Mouse (Mus musculus): ENCODE data around the gene Prrt2. TPM values are rescaled to one million over a fixed set of nuclear protein-coding genes. Genes with fewer than 3 reads are reported as not detected.

The Prrt2 gene
- under 1 TPM in 1 of 2 experiments, not detected in 1; 0.20 TPM for total RNA-seq (2023)

DNA sequence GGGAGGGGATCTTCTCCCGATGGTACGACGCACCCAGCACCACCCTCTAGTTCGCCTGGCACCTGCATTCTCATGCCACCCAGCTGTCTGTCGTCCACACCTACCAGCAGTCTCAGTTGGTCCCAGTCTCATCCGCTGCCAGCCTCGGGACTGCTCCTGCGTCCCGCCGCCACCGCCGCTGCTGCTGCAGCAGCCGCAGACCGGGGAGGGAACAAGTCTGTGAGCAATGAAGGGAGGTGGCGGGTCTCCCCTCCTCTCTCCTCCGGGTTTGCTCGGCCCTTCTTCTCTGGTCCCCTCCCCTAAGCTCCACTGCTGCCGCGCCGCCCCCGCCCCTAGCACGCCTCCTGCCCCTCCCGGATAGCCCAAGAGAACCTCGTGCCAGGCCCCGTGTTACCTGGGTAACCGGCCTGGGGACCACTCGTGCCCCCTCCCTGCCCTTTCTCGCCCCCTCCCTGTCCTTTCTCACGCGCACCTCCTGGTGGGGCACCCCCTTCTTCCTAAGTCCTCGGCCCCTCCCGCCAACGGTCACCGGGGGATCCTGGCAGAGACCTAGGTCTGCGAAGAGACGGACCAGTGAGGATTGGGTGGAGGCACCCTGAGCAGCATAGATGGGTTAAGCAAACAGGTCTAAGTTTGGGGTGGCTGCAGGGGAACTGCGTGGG is at the start of gene Prrt2, which contains the start of gene Gm42742:
Prrt2 (minus strand) TSS at position 311 of the 662 bp plus-strand sequence.
Gm42742 (minus strand) TSS at position 197 of the 662 bp plus-strand sequence.

DNA sequence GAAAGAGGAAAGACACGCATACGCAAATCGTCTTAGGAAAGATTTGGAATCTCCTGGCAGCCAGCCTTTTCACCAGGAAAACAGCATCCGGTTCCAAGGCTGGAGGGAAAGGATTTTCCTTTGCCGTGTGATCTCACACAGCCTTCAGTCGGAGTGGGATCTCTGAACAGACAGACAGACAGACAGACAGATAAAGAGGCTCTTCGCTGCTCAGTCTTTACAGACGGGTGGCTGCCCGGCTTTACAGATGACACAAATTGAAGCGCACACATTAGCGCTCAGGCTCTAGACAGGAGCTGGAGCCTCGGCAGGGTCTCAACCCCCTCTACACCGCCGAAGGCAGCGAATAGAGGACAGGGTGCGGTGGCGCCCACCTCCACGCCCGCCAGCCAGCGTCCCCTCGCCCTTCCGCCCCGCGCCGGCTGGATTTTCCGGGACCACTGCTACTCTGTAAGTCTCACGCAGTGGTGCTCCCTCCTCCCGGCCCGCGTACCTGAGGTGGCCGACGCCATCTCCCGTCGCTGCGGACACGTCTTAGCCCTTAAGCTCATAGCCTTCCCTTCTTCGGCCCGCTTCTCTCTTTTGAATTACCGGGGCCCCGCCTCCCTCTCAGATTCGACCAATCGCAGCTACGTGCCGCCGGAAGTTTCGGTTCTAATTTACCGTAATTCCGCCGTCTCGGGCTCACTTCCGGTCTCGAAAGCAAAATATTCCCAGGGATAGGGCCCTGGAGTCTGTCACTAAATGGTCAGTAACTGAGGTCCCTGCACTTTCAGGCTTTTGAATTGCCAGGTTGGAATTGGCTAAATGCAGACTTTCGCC is 21.1 kb upstream of the Prrt2 start, which contains the start of gene Kif22:
Kif22 (minus strand) TSS at position 621 of the 822 bp plus-strand sequence.

DNA sequence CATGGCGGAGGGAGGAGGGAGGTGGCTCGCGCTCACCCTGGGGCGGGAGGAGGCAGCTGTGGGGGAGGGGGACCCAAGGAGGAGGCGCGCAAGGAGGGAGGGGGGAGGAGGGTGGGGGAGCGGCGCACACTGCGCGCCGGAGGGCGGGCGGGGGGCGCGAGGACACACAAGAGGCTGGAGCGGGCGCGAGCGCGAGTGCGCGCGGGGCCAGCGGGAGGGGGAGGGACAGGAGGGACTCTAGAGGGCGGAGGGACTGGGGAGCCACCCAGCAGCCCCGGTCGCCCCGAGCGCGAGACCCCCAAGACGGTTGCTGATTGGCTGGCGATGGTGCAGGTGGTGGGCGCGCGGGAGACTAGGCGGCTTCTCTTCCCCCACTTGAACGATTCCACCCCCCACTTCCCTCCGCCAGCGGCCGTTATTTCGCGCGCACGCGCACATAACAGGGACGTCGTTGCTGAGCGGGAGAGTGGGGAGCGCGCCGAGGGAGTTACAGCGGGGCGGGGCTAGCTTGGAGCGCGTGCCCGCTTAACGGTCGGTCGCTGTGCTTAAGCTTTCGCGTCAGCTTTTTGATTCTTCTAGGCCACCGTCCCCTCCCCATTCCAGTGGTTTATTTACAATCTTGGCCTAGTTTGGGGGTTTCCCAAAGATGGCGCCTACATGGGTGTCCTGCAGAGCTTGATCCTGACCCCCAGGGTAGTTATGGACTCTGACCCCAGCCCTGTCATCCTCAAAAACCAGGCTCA is 6.1 kb upstream of the Prrt2 start, which contains the start of gene Maz:
Maz (minus strand) TSS at position 54 of the 743 bp plus-strand sequence.

DNA sequence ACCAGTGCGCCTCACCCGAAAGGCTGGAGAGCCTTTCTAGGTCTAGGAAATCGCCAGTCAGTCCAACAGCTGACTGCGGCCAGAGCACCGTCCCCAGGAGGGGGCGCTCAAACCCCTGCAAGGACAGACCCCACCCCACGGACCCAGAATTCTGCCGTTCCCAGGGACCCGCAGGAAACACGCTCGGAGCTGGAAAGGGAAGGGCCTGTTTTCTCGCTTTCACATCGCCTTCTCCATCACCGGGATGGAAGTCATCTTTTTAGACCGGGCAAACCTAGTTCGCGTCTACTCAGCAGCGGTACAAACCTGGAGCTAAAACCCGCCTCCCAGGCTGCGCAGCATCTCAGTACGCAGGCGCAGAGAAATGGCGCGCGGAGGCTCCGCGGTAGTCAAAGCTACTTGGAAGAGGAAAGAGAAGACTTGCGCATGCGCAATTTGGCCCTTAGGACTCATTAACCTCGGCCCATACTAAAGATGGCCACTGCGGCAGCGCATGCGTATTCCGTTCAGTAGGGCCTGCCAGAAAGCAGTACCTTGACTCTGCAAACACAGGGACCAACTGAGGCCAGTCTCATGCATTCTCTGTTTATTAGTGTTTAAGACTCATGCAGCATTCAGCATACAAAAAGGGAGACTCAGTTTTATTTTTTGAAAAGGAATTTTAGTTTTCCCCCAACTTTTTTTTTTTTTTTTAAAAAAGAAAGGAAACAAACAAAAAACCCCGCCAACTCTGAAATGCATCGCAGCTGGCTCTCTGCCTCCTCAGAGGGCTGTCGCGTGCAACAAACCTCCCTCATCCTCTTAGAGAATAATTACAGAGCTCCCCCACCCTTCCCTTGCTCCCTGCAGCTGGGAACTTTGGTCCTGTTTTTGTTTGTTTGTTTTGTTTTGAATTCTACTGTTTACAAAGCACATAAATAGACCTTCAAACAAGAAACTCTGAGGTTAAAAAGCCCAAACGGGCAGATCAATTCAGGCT is 3.8 kb downstream of the Prrt2 start, which contains the start of gene Pagr1a:
Pagr1a (minus strand) TSS at position 382 of the 979 bp plus-strand sequence.

DNA sequence TGATC is 4.7 kb downstream of the Prrt2 start, which contains the start of gene Pagr1b:
Pagr1b (minus strand) TSS at position 4 of the 5 bp plus-strand sequence.

DNA sequence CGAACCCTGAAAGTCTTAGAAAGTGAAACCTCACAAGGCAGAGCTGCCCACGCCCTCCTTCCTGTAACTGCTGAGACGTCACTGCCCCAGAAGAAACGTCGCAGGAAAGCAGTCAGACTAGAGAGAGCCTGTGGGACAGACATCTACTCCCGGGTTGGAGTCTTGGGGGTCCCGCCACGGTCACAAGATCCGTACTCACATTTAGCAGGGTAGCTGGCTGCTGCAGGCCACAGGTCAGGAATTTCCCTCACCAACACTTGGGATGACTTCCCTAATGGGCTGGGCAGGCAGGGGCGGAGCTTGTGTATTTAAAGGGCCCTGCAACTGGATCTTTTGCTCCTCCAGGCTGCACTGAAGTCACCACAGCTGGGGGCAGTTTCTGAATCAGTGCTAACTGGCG is 6.7 kb downstream of the Prrt2 start, which contains the start of gene Mvp:
Mvp (minus strand) TSS at position 302 of the 400 bp plus-strand sequence.

DNA sequence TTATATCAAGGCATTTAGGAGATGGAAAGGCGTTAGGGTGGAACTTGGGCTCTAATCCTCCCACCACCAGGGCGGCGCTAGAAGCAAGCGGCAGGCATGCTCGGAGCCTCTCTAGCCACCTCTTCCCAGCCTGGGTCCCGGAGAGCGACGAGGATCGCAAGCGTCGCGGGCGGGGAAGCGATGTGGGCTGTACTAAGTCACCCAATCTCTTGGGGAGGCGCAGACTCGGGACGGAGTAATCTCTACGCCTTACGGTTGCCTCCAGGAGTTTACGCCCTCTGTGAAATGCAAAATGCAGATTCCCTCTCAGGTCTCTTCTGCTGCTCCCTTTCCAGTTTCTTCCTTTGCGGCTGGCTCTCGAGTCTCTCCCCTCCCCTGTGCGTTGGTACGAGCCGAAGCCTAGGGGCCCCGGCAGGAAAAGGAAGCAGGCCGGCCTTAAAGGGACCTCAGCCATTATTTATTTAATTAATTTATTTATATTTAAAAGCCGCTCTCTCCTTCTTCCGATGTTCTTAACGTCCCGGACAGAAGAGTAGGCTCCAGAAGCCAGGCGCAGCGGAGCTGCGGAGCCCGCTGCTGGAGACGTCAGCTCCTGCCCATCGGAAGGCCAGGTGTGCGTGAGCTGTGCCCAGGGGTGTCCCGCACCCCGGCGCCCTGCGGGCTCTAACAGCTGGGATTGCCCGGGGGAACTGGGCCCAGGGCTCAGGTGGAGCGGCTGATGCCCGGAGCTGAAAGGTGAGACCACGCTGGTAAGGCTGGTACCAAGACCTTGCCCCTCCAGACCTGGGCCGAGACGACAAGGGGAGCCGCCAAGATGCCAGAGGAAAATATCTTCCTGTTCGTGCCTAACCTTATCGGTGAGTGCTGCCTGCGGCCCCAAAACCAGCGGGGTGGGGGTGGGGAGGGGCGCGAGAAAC is 44.8 kb downstream of the Prrt2 start, which contains the start of gene Cdiptos:
Cdiptos (minus strand) TSS at position 149 of the 917 bp plus-strand sequence.

DNA sequence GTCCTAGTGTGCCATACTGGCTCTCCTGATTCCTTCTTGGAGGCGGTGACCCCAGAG is 45.3 kb downstream of the Prrt2 start, which contains the start of gene Cdipt:
Cdipt (plus strand) TSS at position 22 of the 57 bp plus-strand sequence.

Other genes with a start within 250 kb of the Prrt2 start
- 100 to 1,000 TPM; 259 to 299 TPM for gene Ypel3, start 244.3 kb downstream of the Prrt2 start, total RNA-seq (2023)
- gene Tbx6, start 239.7 kb downstream of the Prrt2 start, total RNA-seq (2023): 1 to 10 TPM; 6.4 to 6.9 TPM
- gene Ppp4c, start 228.7 kb downstream of the Prrt2 start, total RNA-seq (2023): 100 to 1,000 TPM; 230 to 231 TPM
- not detected for gene Fam57b, start 223.5 kb downstream of the Prrt2 start, total RNA-seq (2023)
- gene 4930451I11Rik, start 189.6 kb downstream of the Prrt2 start, total RNA-seq (2023): not detected
- not detected for gene Doc2a, start 173.8 kb downstream of the Prrt2 start, total RNA-seq (2023)
- gene Hirip3, start 159.2 kb downstream of the Prrt2 start, total RNA-seq (2023): 10 to 100 TPM; 35.2 to 41.1 TPM
- 10 to 100 TPM; 47.1 to 51.6 TPM for gene Ino80e, start 158.8 kb downstream of the Prrt2 start, total RNA-seq (2023)
- gene Taok2, start 136.5 kb downstream of the Prrt2 start, total RNA-seq (2023): 10 to 100 TPM; 60.5 to 65.1 TPM
- 10 to 100 TPM; 43.6 to 45.3 TPM for gene Tmem219, start 98.3 kb downstream of the Prrt2 start, total RNA-seq (2023)
- gene Kctd13, start 92.3 kb downstream of the Prrt2 start, total RNA-seq (2023): 10 to 100 TPM; 19.0 to 20.9 TPM
- gene Asphd1, start 71.6 kb downstream of the Prrt2 start, total RNA-seq (2023): not detected
- gene Sez6l2, start 70.6 kb downstream of the Prrt2 start, total RNA-seq (2023): 1 to 10 TPM; 1.7 to 1.9 TPM
- gene Cdipt, start 45.3 kb downstream of the Prrt2 start, total RNA-seq (2023): 10 to 100 TPM; 58.6 to 74.2 TPM
- gene Cdiptos, start 45.1 kb downstream of the Prrt2 start, total RNA-seq (2023): 1 to 10 TPM; 1.5 to 1.7 TPM
- 10 to 100 TPM; 40.7 to 54.2 TPM for gene Mvp, start 6.6 kb downstream of the Prrt2 start, total RNA-seq (2023)
- gene Pagr1b, start 4.7 kb downstream of the Prrt2 start, total RNA-seq (2023): 1 to 10 TPM; 2.1 to 7.5 TPM
- gene Pagr1a, start 3.9 kb downstream of the Prrt2 start, total RNA-seq (2023): 10 to 100 TPM in 1 of 2 experiments, 1 to 10 TPM in 1; 8.7 to 32.2 TPM
- gene Gm42742, start 114 bp downstream of the Prrt2 start, total RNA-seq (2023): 10 to 100 TPM in 1 of 2 experiments, under 1 TPM in 1; 0.20 to 34.3 TPM
- gene Maz, start 5.8 kb upstream of the Prrt2 start, total RNA-seq (2023): 100 to 1,000 TPM; 181 to 187 TPM
- gene Kif22, start 21.3 kb upstream of the Prrt2 start, total RNA-seq (2023): 10 to 100 TPM; 60.6 to 63.2 TPM
- gene Zg16, start 66.1 kb upstream of the Prrt2 start, total RNA-seq (2023): 1 to 10 TPM in 1 of 2 experiments, under 1 TPM in 1; 0.60 to 1.6 TPM
- 100 to 1,000 TPM; 131 to 144 TPM for gene AI467606, start 70.1 kb upstream of the Prrt2 start, total RNA-seq (2023)
- gene Qprt, start 101.0 kb upstream of the Prrt2 start, total RNA-seq (2023): 1 to 10 TPM; 4.2 to 6.3 TPM
- gene Spn, start 116.6 kb upstream of the Prrt2 start, total RNA-seq (2023): 100 to 1,000 TPM; 126 to 127 TPM
- gene Cd2bp2, start 174.8 kb upstream of the Prrt2 start, total RNA-seq (2023): 10 to 100 TPM; 47.7 to 62.5 TPM
- gene Tbc1d10b, start 187.3 kb upstream of the Prrt2 start, total RNA-seq (2023): 100 to 1,000 TPM; 123 to 138 TPM
- gene Mylpf, start 187.7 kb upstream of the Prrt2 start, total RNA-seq (2023): 1 to 10 TPM; 7.7 to 8.4 TPM
- gene Zfp553, start 211.8 kb upstream of the Prrt2 start, total RNA-seq (2023): 1 to 10 TPM; 4.2 to 4.5 TPM
- 100 to 1,000 TPM; 106 to 111 TPM for gene Sept1, start 211.9 kb upstream of the Prrt2 start, total RNA-seq (2023)
- 1 to 10 TPM; 5.1 to 5.8 TPM for gene Zfp771, start 223.1 kb upstream of the Prrt2 start, total RNA-seq (2023)
- gene Dctpp1, start 239.5 kb upstream of the Prrt2 start, total RNA-seq (2023): 10 to 100 TPM; 28.7 to 31.2 TPM

Data from neutrophil, adult 59 days (primary cell).